Mouse (Mus musculus) hindbrain, embryonic 13.5 days (tissue): ENCODE measurements at regions not wholly inside any gene's neighbourhood (a gene's known extent, or its start where the extent isn't known, plus 50 kb on each side); places are given as distances from the start of the nearest gene placed in this dataset.

Experiments
- ATAC-seq: fragments of 200-750 bp; cut with Nextera tagmentation; 2 replicates; pipeline ENCODE4 v1.8.0; 2017; ENCODE audit warnings: moderate TSS enrichment; ENCODE audit not compliant: low FRiP score
- H3K27ac ChIP-seq: fragments of 300-500 bp; sonication (generic); 2 replicates; pipeline ENCODE4 v1.5.1; 2015; ENCODE audit warnings: inconsistent platforms, mild to moderate bottlenecking, moderate library complexity
- H3K27me3 ChIP-seq: fragments of 300-500 bp; sonication (generic); 2 replicates; pipeline ENCODE4 v1.6.1; 2015; ENCODE audit warnings: mild to moderate bottlenecking, inconsistent platforms
- H3K36me3 ChIP-seq: fragments of 300-500 bp; sonication (generic); 2 replicates; pipeline ENCODE4 v1.6.1; 2015; ENCODE audit warnings: mild to moderate bottlenecking, inconsistent platforms
- H3K4me1 ChIP-seq: fragments of 300-500 bp; sonication (generic); replicated peaks from 2 replicates; pipeline ENCODE4 v1.6.1; 2015; ENCODE audit warnings: inconsistent platforms
- H3K4me2 ChIP-seq: fragments of 300-500 bp; sonication (generic); 2 replicates; pipeline ENCODE4 v1.6.1; 2015; ENCODE audit warnings: inconsistent platforms, mild to moderate bottlenecking, moderate library complexity
- H3K4me3 ChIP-seq: fragments of 300-500 bp; sonication (generic); 2 replicates; pipeline ENCODE4 v1.5.1; 2015; ENCODE audit warnings: mild to moderate bottlenecking, inconsistent platforms
- H3K9ac ChIP-seq: fragments of 300-500 bp; sonication (generic); 2 replicates; pipeline ENCODE4 v1.6.1; 2015; ENCODE audit warnings: mild to moderate bottlenecking, inconsistent platforms
- H3K9me3 ChIP-seq: fragments of 300-500 bp; sonication (generic); 2 replicates; pipeline ENCODE4 v1.6.1; 2016; ENCODE audit warnings: inconsistent platforms
- WGBS: fragments of 180-500 bp; shearing (Covaris S2); methylation state at CpG from one replicate; pipeline ENCODE4 v1.1.7; 2015; 5-methylcytosine and 5-hydroxymethylcytosine counted together

GRCm38 (mm10) chr12:25864113-25864852, 550.8 kb downstream of the Rnf144a start:
- no peak for ATAC-seq
- no peak overlapping the region for H3K4me3 ChIP-seq
- no peak overlapping the region for H3K27ac ChIP-seq
- no peak overlapping the region for H3K9ac ChIP-seq
- H3K27me3 ChIP-seq: no peaks in the 10 kb centered on the region
- H3K9me3 ChIP-seq: no peaks in the 10 kb centered on the region
- no peak overlapping the region for H3K4me2 ChIP-seq
- WGBS: 75% methylated on average over 7 of the region's 7 CpGs
- H3K36me3 ChIP-seq: no peaks in the 10 kb centered on the region
- no peaks in the 10 kb centered on the region for H3K4me1 ChIP-seq

GRCm38 (mm10) chr12:25861100-25861499, 554.0 kb downstream of the Rnf144a start:
- Histone ChIP-seq H3K4me1 (no peaks in the 10 kb centered on the region), H3K27me3 (no peaks in the 10 kb centered on the region)

GRCm38 (mm10) chr12:25858397-25858796, 556.7 kb downstream of the Rnf144a start:
- Histone ChIP-seq H3K27ac (no peak overlapping the region), H3K4me2 (no peak overlapping the region), H3K4me3 (no peak overlapping the region), H3K9ac (no peak overlapping the region), H3K36me3 (no peaks in the 10 kb centered on the region), H3K4me1 (no peaks in the 10 kb centered on the region), H3K9me3 (no peaks in the 10 kb centered on the region), H3K27me3 (no peaks in the 10 kb centered on the region)
- WGBS: 82% methylated on average over 6 of the region's 6 CpGs
- no peak for ATAC-seq

More at GRCm38 (mm10) chr12:25861100-25861499, 554.0 kb downstream of the Rnf144a start:
- Histone ChIP-seq H3K36me3 (no peaks in the 10 kb centered on the region), H3K27ac (no peak overlapping the region), H3K4me2 (no peak overlapping the region), H3K4me3 (no peak overlapping the region), H3K9me3 (no peaks in the 10 kb centered on the region), H3K9ac (no peak overlapping the region)
- ATAC-seq: no peak
- WGBS: 91% methylated on average over 3 of the region's 3 CpGs

- 75% methylated on average over 7 of the region's 7 CpGs for WGBS
- no peak overlapping the region for H3K4me2 ChIP-seq
These were observed 585.0 kb downstream of the Rnf144a start for GRCm38 (mm10) chr12:25830057-25830456.

GRCm38 (mm10) chr12:25827961-25828360, 587.1 kb downstream of the Rnf144a start:
- no peak overlapping the region for H3K27ac ChIP-seq
- no peaks in the 10 kb centered on the region for H3K9me3 ChIP-seq
- WGBS: 91% methylated on average over 2 of the region's 2 CpGs

More at GRCm38 (mm10) chr12:25830057-25830456, 585.0 kb downstream of the Rnf144a start:
- no peak overlapping the region for H3K9ac ChIP-seq
- H3K36me3 ChIP-seq: no peaks in the 10 kb centered on the region
- no peak overlapping the region for H3K27ac ChIP-seq
- no peaks in the 10 kb centered on the region for H3K9me3 ChIP-seq
- H3K4me3 ChIP-seq: no peak overlapping the region
- H3K4me1 ChIP-seq: peaks cover 8% of the 10 kb centered on the region
- no peak for ATAC-seq
- no peaks in the 10 kb centered on the region for H3K27me3 ChIP-seq

GRCm38 (mm10) chr12:25826928-25827327, 588.1 kb downstream of the Rnf144a start:
- no peak overlapping the region for H3K4me2 ChIP-seq
- H3K9ac ChIP-seq: no peak overlapping the region
- WGBS: 23% methylated on average over 3 of the region's 3 CpGs
- H3K27me3 ChIP-seq: no peaks in the 10 kb centered on the region
- no peak for ATAC-seq
- no peaks in the 10 kb centered on the region for H3K36me3 ChIP-seq
- H3K4me3 ChIP-seq: no peak overlapping the region
- peaks cover 8% of the 10 kb centered on the region for H3K4me1 ChIP-seq
- H3K27ac ChIP-seq: no peak overlapping the region
- H3K9me3 ChIP-seq: no peaks in the 10 kb centered on the region

More at GRCm38 (mm10) chr12:25827961-25828360, 587.1 kb downstream of the Rnf144a start:
- Histone ChIP-seq H3K9ac (no peak overlapping the region), H3K4me1 (peaks cover 8% of the 10 kb centered on the region), H3K4me3 (no peak overlapping the region), H3K36me3 (no peaks in the 10 kb centered on the region), H3K27me3 (no peaks in the 10 kb centered on the region), H3K4me2 (no peak overlapping the region)
- ATAC-seq: no peak

GRCm38 (mm10) chr12:25826451-25826850, 588.6 kb downstream of the Rnf144a start:
- H3K27ac ChIP-seq: no peak overlapping the region

GRCm38 (mm10) chr12:25816248-25816647, 598.8 kb downstream of the Rnf144a start:
- Histone ChIP-seq H3K36me3 (no peaks in the 10 kb centered on the region), H3K4me2 (no peak overlapping the region), H3K9me3 (no peaks in the 10 kb centered on the region), H3K27ac (no peak overlapping the region), H3K9ac (no peak overlapping the region), H3K27me3 (no peaks in the 10 kb centered on the region), H3K4me1 (no peaks in the 10 kb centered on the region), H3K4me3 (no peak overlapping the region)
- ATAC-seq: no peak
- WGBS: 69% methylated on average over 2 of the region's 2 CpGs

More at GRCm38 (mm10) chr12:25826451-25826850, 588.6 kb downstream of the Rnf144a start:
- ATAC-seq: no peak
- WGBS: 68% methylated on average over 4 of the region's 4 CpGs
- no peak overlapping the region for H3K4me2 ChIP-seq
- H3K4me3 ChIP-seq: no peak overlapping the region
- no peak overlapping the region for H3K9ac ChIP-seq
- peaks cover 8% of the 10 kb centered on the region for H3K4me1 ChIP-seq
- H3K36me3 ChIP-seq: no peaks in the 10 kb centered on the region
- H3K27me3 ChIP-seq: no peaks in the 10 kb centered on the region
- no peaks in the 10 kb centered on the region for H3K9me3 ChIP-seq

GRCm38 (mm10) chr12:25795092-25795491, 620.0 kb downstream of the Rnf144a start:
- no peak for ATAC-seq
- Histone ChIP-seq H3K9me3 (no peaks in the 10 kb centered on the region), H3K4me1 (no peaks in the 10 kb centered on the region), H3K4me2 (no peak overlapping the region), H3K27me3 (no peaks in the 10 kb centered on the region), H3K4me3 (no peak overlapping the region), H3K9ac (no peak overlapping the region), H3K27ac (no peak overlapping the region), H3K36me3 (no peaks in the 10 kb centered on the region)
- WGBS: 89% methylated on average over 2 of the region's 2 CpGs

- no peaks in the 10 kb centered on the region for H3K4me1 ChIP-seq
- no peaks in the 10 kb centered on the region for H3K9me3 ChIP-seq
- WGBS: 69% methylated on average over 2 of the region's 2 CpGs
- no peaks in the 10 kb centered on the region for H3K36me3 ChIP-seq
- H3K27me3 ChIP-seq: no peaks in the 10 kb centered on the region
- no peak overlapping the region for H3K9ac ChIP-seq
- H3K27ac ChIP-seq: no peak overlapping the region
- H3K4me3 ChIP-seq: no peak overlapping the region
- no peak overlapping the region for H3K4me2 ChIP-seq
- no peak for ATAC-seq
These were observed 620.5 kb downstream of the Rnf144a start for GRCm38 (mm10) chr12:25794571-25794970.

GRCm38 (mm10) chr12:25792571-25793075, 622.4 kb downstream of the Rnf144a start:
- no peaks in the 10 kb centered on the region for H3K27me3 ChIP-seq
- no peak for ATAC-seq

GRCm38 (mm10) chr12:25790956-25791355, 624.1 kb downstream of the Rnf144a start:
- ATAC-seq: no peak
- no peak overlapping the region for H3K27ac ChIP-seq
- no peak overlapping the region for H3K4me3 ChIP-seq
- H3K4me1 ChIP-seq: no peaks in the 10 kb centered on the region
- no peaks in the 10 kb centered on the region for H3K36me3 ChIP-seq
- H3K27me3 ChIP-seq: no peaks in the 10 kb centered on the region
- no peak overlapping the region for H3K9ac ChIP-seq
- WGBS: 92% methylated on average over 4 of the region's 4 CpGs
- no peak overlapping the region for H3K4me2 ChIP-seq
- H3K9me3 ChIP-seq: no peaks in the 10 kb centered on the region

More at GRCm38 (mm10) chr12:25792571-25793075, 622.4 kb downstream of the Rnf144a start:
- no peaks in the 10 kb centered on the region for H3K4me1 ChIP-seq
- no peak overlapping the region for H3K27ac ChIP-seq
- H3K4me2 ChIP-seq: no peak overlapping the region
- 94% methylated on average over 2 of the region's 2 CpGs for WGBS
- no peaks in the 10 kb centered on the region for H3K36me3 ChIP-seq
- H3K9ac ChIP-seq: no peak overlapping the region
- H3K4me3 ChIP-seq: no peak overlapping the region
- no peaks in the 10 kb centered on the region for H3K9me3 ChIP-seq
